Mouse (Mus musculus) kidney, adult 2 months (tissue): ENCODE results near the gene Samd8.

Source experiments
- CTCF ChIP-seq: fragments of 200-500 bp; conservative IDR thresholded peaks from 2 replicates; pipeline ENCODE4 v1.5.1; 2011; ENCODE audit warnings: low read depth, mild to moderate bottlenecking, control low read depth, low read length, moderate library complexity, mixed read lengths; ENCODE audit not compliant: insufficient read depth, insufficient read length
- POLR2A ChIP-seq: fragments of 200-500 bp; IDR thresholded peaks from one replicate; pipeline ENCODE4 v1.6.1; 2011; ENCODE audit warnings: low read depth, low read length, control low read depth

- no peak for TF ChIP-seq POLR2A
- no peak for TF ChIP-seq CTCF
These were observed 88.1 kb downstream of the Samd8 start for GRCm38 (mm10) chr14:21838336-21839017.
